Mouse (Mus musculus): ENCODE data around the gene Mettl6. TPM values are rescaled to one million over a fixed set of nuclear protein-coding genes. Genes with fewer than 3 reads are reported as not detected.
"Not testable (repeated sequence)": the region's sequence is repeated elsewhere in the genome, so short reads cannot be mapped to it uniquely, and the experiment has no call there.

Gene Mettl6
- total RNA-seq, 2 experiments from 2014 or later = 8.6 to 11.7 TPM

- no peak for DNase-seq (ENCODE audit: low spot score)
- intact Hi-C loops (cut with DNase I) = no loop called here
Measured at GRCm38 (mm10) chr14:31486465-31486864, 8.4 kb downstream of the Mettl6 start.

- intact Hi-C loops (cut with DNase I) = no loop called here
- no peak for DNase-seq (ENCODE audit: low spot score)
Measured at GRCm38 (mm10) chr14:31482417-31482816, 12.4 kb downstream of the Mettl6 start.

- DNase-seq (ENCODE audit: low spot score) = no peak
- intact Hi-C loops (cut with DNase I) = loop anchor here (2.0 kb wide), 2 partner anchors 86 to 108 kb away; no protein-coding TSS in a partner anchor
Measured at GRCm38 (mm10) chr14:31473297-31473696, 21.5 kb downstream of the Mettl6 start.

- DNase-seq (ENCODE audit: low spot score) = no peak
- intact Hi-C loops (cut with DNase I) = loop anchor here (2.0 kb wide), 2 partner anchors 86 to 108 kb away; no protein-coding TSS in a partner anchor
Measured at GRCm38 (mm10) chr14:31472451-31473061, 22.3 kb downstream of the Mettl6 start.

- DNase-seq (ENCODE audit: low spot score) = no peak
- intact Hi-C loops (cut with DNase I) = loop anchor here (2.0 kb wide), 1 partner anchor 197 kb away; no protein-coding TSS in a partner anchor
Measured at GRCm38 (mm10) chr14:31469711-31470110, 25.1 kb downstream of the Mettl6 start.

GRCm38 (mm10) chr14:31464176-31464575 is 30.7 kb downstream of the Mettl6 start:
- DNase-seq (ENCODE audit: low spot score) = no peak
- intact Hi-C loops (cut with DNase I) = no loop called here

GRCm38 (mm10) chr14:31462886-31463285 is 32.0 kb downstream of the Mettl6 start:
- intact Hi-C loops (cut with DNase I) = loop anchor here (2.0 kb wide), 1 partner anchor 78 kb away; no protein-coding TSS in a partner anchor
- DNase-seq (ENCODE audit: low spot score) = peak; percentile 46

GRCm38 (mm10) chr14:31462226-31462625 is 32.6 kb downstream of the Mettl6 start:
- not testable (repeated sequence) for DNase-seq (ENCODE audit: low spot score)

GRCm38 (mm10) chr14:31458006-31458405 is 36.8 kb downstream of the Mettl6 start:
- intact Hi-C loops (cut with DNase I) = no loop called here
- no peak for DNase-seq (ENCODE audit: low spot score)

More at GRCm38 (mm10) chr14:31462226-31462625, 32.6 kb downstream of the Mettl6 start:
- intact Hi-C loops (cut with DNase I) = loop anchor here (2.0 kb wide), 1 partner anchor 77 kb away; no protein-coding TSS in a partner anchor

- intact Hi-C loops (cut with DNase I) = no loop called here
- no peak for DNase-seq (ENCODE audit: low spot score)
Measured at GRCm38 (mm10) chr14:31456064-31456721, 38.6 kb downstream of the Mettl6 start.

GRCm38 (mm10) chr14:31454849-31455566 is 39.8 kb downstream of the Mettl6 start:
- intact Hi-C loops (cut with DNase I) = no loop called here
- no peak for DNase-seq (ENCODE audit: low spot score)

GRCm38 (mm10) chr14:31453946-31454345 is 40.9 kb downstream of the Mettl6 start:
- DNase-seq (ENCODE audit: low spot score); intact Hi-C loops (cut with DNase I): not testable (repeated sequence)

GRCm38 (mm10) chr14:31448994-31449393 is 45.8 kb downstream of the Mettl6 start:
- intact Hi-C loops (cut with DNase I) = no loop called here
- DNase-seq (ENCODE audit: low spot score) = no peak

GRCm38 (mm10) chr14:31443616-31444015 is 51.2 kb downstream of the Mettl6 start:
- intact Hi-C loops (cut with DNase I) = no loop called here
- DNase-seq (ENCODE audit: low spot score) = no peak

GRCm38 (mm10) chr14:31440725-31441124 is 54.1 kb downstream of the Mettl6 start:
- intact Hi-C loops (cut with DNase I) = no loop called here
- DNase-seq (ENCODE audit: low spot score) = no peak

GRCm38 (mm10) chr14:31440230-31440629 is 54.6 kb downstream of the Mettl6 start:
- intact Hi-C loops (cut with DNase I) = no loop called here
- no peak for DNase-seq (ENCODE audit: low spot score)

GRCm38 (mm10) chr14:31439279-31439678 is 55.6 kb downstream of the Mettl6 start:
- no peak for DNase-seq (ENCODE audit: low spot score)
- intact Hi-C loops (cut with DNase I) = no loop called here

GRCm38 (mm10) chr14:31437826-31438529 is 56.9 kb downstream of the Mettl6 start:
- intact Hi-C loops (cut with DNase I) = loop anchor here (2.0 kb wide), 1 partner anchor 29 kb away; no protein-coding TSS in a partner anchor
- DNase-seq (ENCODE audit: low spot score) = no peak

- intact Hi-C loops (cut with DNase I) = loop anchor here (1.0 to 2.0 kb wide), 3 partner anchors 21 to 50 kb away; no protein-coding TSS in a partner anchor
- DNase-seq (ENCODE audit: low spot score) = peak; percentile 90
Measured at GRCm38 (mm10) chr14:31435930-31436693, 58.7 kb downstream of the Mettl6 start, which contains the start of gene Sh3bp5. TSS of gene Sh3bp5 (minus strand) at chr14:31436078.

Measured in heart, postnatal 25 days (tissue).